Mouse (Mus musculus) C2C12 (cell line): ENCODE results near the gene Ksr2.

Experiments
- CEBPB ChIP-seq: IDR thresholded peaks from one replicate; pipeline ENCODE4 v1.6.1; 2011; ENCODE audit warnings: low read depth, mild to moderate bottlenecking, control low read depth, moderate library complexity
- CTCF ChIP-seq: IDR thresholded peaks from one replicate; pipeline ENCODE4 v1.5.1; 2011; ENCODE audit not compliant: control insufficient read depth, insufficient read depth, insufficient read length
- MAX ChIP-seq: IDR thresholded peaks from one replicate; pipeline ENCODE4 v1.6.1; 2011; ENCODE audit warnings: mild to moderate bottlenecking, control low read depth
- MYOG ChIP-seq: IDR thresholded peaks from one replicate; pipeline ENCODE4 v1.6.1; 2011; ENCODE audit not compliant: control insufficient read depth, insufficient read length; ENCODE audit errors: extremely low read depth
- USF1 ChIP-seq: IDR thresholded peaks from one replicate; pipeline ENCODE4 v1.6.1; 2011; ENCODE audit warnings: low read depth, mild to moderate bottlenecking, control low read depth, moderate library complexity

GRCm38 (mm10) chr5:117442157-117442765, 28.5 kb downstream of the Ksr2 start:
- TF ChIP-seq CTCF = no peak
- no peak for TF ChIP-seq MAX
- TF ChIP-seq USF1 = no peak
- TF ChIP-seq CEBPB = no peak
- TF ChIP-seq MYOG = no peak
